Mouse (Mus musculus): ENCODE data around the gene Tmem202. TPM values are rescaled to one million over a fixed set of nuclear protein-coding genes. Genes with fewer than 3 reads are reported as not detected.

The Tmem202 gene
- polyA plus RNA-seq, 1 experiment: not detected

DNA sequence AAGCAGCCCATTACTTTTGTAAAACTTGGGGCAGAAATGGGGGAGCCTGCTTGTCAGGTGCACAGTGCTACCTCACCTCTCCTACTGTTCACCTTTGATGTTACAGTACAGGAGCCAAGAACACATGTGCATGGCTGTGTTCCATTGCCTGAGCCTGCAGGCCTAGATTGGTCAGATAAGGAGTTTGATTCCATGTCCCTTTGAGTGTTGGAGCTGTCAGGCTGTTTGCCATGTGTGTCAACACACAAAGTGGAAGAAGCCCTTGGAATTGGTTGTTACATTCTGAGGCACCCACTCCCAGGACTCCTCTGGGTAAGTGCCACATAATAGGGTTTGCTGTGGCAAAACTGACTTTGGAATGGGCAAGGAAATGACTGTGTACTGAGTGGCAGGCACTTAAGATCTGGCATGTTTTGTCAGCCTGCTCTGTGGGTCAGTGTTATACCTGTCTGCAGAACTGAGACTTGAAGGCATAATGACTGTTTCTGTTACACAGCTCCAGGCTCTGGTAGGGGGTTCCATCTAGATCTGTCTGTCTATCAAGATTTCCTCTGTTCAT lies 3.2 kb upstream of the Tmem202 start:
- peaks cover 16% of the 10 kb centered on the region for H3K4me1 ChIP-seq (ENCODE audit: control insufficient read depth)
- TF ChIP-seq TAL1 (IDR thresholded peaks at IDR 0.05; ENCODE audit: low read length): no peak
- TF ChIP-seq GATA1 (IDR thresholded peaks at IDR 0.05; ENCODE audit: low read length): no peak; the same call in 1 of the 2 replicates
- H3K27me3 ChIP-seq (ENCODE audit: control insufficient read depth): peaks cover 25% of the 10 kb centered on the region
- H3K36me3 ChIP-seq (ENCODE audit: control insufficient read depth): no peaks in the 10 kb centered on the region
- H3K9me3 ChIP-seq (ENCODE audit: control insufficient read depth, low read length): no peaks in the 10 kb centered on the region
- no peak overlapping the region for H3K4me3 ChIP-seq (replicated peaks)

DNA sequence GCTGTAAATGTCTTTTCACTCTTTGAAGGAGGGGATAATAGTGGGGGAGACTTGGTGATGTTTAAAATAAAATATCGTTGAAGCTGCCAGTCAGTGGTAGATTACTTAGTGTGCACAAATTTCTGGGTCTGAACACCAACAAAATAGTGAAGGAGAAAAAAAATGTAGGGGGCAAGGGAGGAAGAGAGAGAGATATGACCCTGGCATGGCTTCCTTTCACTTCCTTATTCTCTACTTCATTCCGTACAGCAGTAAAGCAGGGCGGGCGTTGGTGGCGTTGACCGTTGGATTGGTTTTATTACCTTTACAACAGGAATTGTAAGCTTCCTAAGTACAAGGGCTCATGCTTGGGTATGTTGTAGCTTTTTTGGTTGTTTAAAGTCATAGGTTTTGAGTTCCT lies 2.0 kb upstream of the Tmem202 start:
- TF ChIP-seq TAL1 (IDR thresholded peaks at IDR 0.05; ENCODE audit: low read length): no peak
- TF ChIP-seq GATA1 (IDR thresholded peaks at IDR 0.05; ENCODE audit: low read length): no peak
- Histone ChIP-seq H3K4me3 (replicated peaks) (no peak overlapping the region), H3K36me3 (ENCODE audit: control insufficient read depth) (no peaks in the 10 kb centered on the region), H3K4me1 (ENCODE audit: control insufficient read depth) (peaks cover 16% of the 10 kb centered on the region), H3K27me3 (ENCODE audit: control insufficient read depth) (peaks cover 30% of the 10 kb centered on the region), H3K9me3 (ENCODE audit: control insufficient read depth, low read length) (no peaks in the 10 kb centered on the region)

DNA sequence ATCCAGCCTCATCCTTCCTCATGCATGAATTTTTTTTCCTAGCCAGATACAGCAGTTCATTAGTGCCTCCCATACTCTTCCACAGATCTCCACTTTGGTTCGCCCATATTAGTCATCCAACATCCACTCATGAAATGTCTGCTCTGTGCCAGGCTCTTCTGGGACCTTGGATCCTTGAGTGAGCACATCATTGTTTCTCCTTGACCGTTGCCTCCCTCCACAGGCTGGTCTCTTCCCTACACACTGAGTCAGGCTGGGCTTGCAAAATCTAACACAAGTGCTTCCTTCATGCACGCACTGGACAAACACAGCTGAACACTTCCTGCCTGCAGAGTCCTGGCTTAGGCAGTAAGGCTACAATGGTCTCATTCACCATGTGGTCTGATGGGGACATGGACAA lies 2.0 kb downstream of the Tmem202 start:
- no peak overlapping the region for H3K4me3 ChIP-seq (replicated peaks)
- no peaks in the 10 kb centered on the region for H3K9me3 ChIP-seq (ENCODE audit: control insufficient read depth, low read length)
- H3K27me3 ChIP-seq (ENCODE audit: control insufficient read depth): peaks cover 30% of the 10 kb centered on the region
- H3K4me1 ChIP-seq (ENCODE audit: control insufficient read depth): peaks cover 16% of the 10 kb centered on the region
- no peaks in the 10 kb centered on the region for H3K36me3 ChIP-seq (ENCODE audit: control insufficient read depth)
- TF ChIP-seq GATA1 (IDR thresholded peaks at IDR 0.05; ENCODE audit: low read length) (no peak), TAL1 (IDR thresholded peaks at IDR 0.05; ENCODE audit: low read length) (no peak)

DNA sequence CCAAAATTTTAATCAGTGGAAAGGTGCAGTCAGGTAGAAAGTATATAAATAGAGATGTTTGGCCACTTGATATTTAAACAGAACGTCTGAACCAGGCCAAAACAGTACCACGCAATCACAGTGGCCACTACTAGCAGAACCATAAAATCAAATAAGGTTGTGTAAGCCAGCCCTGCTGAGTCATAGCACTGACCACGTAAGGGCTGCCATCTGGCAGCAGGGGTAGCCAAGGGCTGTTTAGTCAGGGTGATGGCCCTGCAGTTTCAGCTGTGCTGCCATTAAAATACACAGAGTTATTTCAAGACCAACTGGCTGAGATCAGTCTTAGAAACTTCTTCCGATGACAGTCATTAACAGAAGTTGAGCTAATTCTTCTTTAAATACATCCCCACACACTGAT lies 5.8 kb downstream of the Tmem202 start:
- Histone ChIP-seq H3K36me3 (ENCODE audit: control insufficient read depth) (no peaks in the 10 kb centered on the region), H3K4me1 (ENCODE audit: control insufficient read depth) (no peaks in the 10 kb centered on the region), H3K27me3 (ENCODE audit: control insufficient read depth) (peaks cover 11% of the 10 kb centered on the region), H3K9me3 (ENCODE audit: control insufficient read depth, low read length) (no peaks in the 10 kb centered on the region), H3K4me3 (replicated peaks) (no peak overlapping the region)
- TF ChIP-seq GATA1 (IDR thresholded peaks at IDR 0.05; ENCODE audit: low read length): no peak

DNA sequence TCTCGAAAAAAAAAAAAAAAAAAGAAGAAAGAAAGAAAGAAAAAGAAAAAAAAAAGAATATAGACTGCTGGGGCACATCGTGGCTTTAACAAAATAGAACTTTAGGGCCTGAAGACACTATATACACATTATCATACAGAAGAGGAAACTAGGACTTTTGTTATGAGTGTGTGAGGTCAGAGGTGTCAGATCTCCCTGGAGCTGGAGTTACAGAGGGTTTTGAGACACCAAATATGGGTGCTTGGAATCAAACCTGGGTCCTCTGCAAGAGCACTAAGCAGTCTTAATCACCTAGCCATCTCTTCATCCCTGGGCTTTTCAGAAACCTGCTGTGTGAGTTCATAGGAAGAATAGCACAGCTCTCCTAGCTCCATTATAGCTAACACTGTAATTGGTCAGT lies 6.2 kb downstream of the Tmem202 start:
- Histone ChIP-seq H3K27me3 (ENCODE audit: control insufficient read depth) (peaks cover 9% of the 10 kb centered on the region), H3K36me3 (ENCODE audit: control insufficient read depth) (no peaks in the 10 kb centered on the region), H3K9me3 (ENCODE audit: control insufficient read depth, low read length) (no peaks in the 10 kb centered on the region), H3K4me1 (ENCODE audit: control insufficient read depth) (no peaks in the 10 kb centered on the region), H3K4me3 (replicated peaks) (no peak overlapping the region)
- TF ChIP-seq GATA1 (IDR thresholded peaks at IDR 0.05; ENCODE audit: low read length) (no peak), TAL1 (IDR thresholded peaks at IDR 0.05; ENCODE audit: low read length) (no peak)

DNA sequence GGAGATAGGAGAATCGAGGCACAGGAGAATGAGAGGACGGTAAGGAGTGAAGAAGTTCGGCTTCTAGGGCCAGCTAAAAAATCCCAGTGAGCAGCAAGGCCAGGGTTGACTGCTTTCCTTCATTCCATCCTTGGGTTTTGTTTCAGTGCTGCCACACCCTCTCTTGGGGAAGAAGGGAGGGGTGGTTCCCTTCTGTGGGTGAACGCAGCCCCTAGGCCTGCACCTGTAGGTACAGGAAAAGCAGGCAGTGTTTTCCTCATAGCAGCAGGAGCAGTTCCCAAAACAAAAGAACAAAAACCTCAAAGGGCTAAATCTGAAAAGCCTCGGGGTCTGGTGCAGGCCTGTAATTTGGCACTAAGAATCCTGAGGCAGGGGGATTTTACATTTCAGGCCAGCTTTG lies 8.0 kb downstream of the Tmem202 start:
- no peak overlapping the region for H3K4me3 ChIP-seq (replicated peaks)
- H3K36me3 ChIP-seq (ENCODE audit: control insufficient read depth): no peaks in the 10 kb centered on the region
- peaks cover 2% of the 10 kb centered on the region; the same call in 1 of the 2 replicates for H3K4me1 ChIP-seq (ENCODE audit: control insufficient read depth)
- TF ChIP-seq GATA1 (IDR thresholded peaks at IDR 0.05; ENCODE audit: low read length): no peak
- no peak for TF ChIP-seq TAL1 (IDR thresholded peaks at IDR 0.05; ENCODE audit: low read length)
- no peaks in the 10 kb centered on the region for H3K9me3 ChIP-seq (ENCODE audit: control insufficient read depth, low read length)
- no peaks in the 10 kb centered on the region; the same call in none of the 2 replicates for H3K27me3 ChIP-seq (ENCODE audit: control insufficient read depth)

DNA sequence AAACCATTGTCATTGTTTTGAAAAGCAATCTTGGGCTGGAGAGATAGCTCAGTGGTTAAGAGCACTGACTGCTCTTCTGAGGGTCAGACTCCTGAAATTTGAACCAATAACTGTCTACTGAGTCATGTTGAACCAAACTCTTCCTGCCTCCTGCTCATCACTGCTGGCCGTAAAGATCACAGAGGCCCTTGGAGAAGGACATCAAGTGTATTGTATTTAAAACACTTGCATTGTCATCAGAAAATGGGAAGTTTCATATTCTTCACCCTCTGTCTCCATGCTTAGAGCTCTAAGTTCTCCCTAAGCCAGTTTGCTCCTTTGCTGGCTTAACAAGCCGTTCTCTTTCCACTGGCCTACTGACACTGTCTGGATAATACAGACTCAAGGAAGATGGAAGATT lies 11.4 kb downstream of the Tmem202 start:
- no peaks in the 10 kb centered on the region; the same call in 1 of the 2 replicates for H3K27me3 ChIP-seq (ENCODE audit: control insufficient read depth)
- H3K9me3 ChIP-seq (ENCODE audit: control insufficient read depth, low read length): no peaks in the 10 kb centered on the region
- H3K4me1 ChIP-seq (ENCODE audit: control insufficient read depth): peaks cover 2% of the 10 kb centered on the region; the same call in 1 of the 2 replicates
- no peaks in the 10 kb centered on the region for H3K36me3 ChIP-seq (ENCODE audit: control insufficient read depth)
- TF ChIP-seq TAL1 (IDR thresholded peaks at IDR 0.05; ENCODE audit: low read length): no peak
- no peak overlapping the region for H3K4me3 ChIP-seq (replicated peaks)

DNA sequence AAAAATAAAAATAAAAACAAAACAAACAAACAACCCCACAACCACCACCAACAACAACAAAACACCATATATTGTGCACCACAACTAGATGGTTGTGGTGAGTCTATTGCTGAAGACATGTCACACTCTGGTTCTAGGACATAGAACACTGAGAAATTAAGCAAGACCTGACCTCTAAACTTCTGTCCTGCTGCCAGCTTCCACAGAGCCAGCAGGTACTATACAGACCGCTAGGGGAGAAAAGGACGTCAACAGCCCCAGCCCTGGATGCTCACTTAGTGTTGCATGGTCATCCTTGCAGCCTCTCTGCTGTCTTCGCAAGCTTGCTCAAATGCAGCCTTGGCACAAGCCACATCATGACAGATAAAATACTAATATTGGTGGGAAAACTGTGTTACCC lies 12.1 kb downstream of the Tmem202 start:
- Histone ChIP-seq H3K4me1 (ENCODE audit: control insufficient read depth) (peaks cover 7% of the 10 kb centered on the region), H3K27me3 (ENCODE audit: control insufficient read depth) (no peaks in the 10 kb centered on the region; the same call in 1 of the 2 replicates), H3K36me3 (ENCODE audit: control insufficient read depth) (no peaks in the 10 kb centered on the region), H3K4me3 (replicated peaks) (no peak overlapping the region), H3K9me3 (ENCODE audit: control insufficient read depth, low read length) (no peaks in the 10 kb centered on the region)
- no peak for TF ChIP-seq GATA1 (IDR thresholded peaks at IDR 0.05; ENCODE audit: low read length)
- no peak for TF ChIP-seq TAL1 (IDR thresholded peaks at IDR 0.05; ENCODE audit: low read length)

DNA sequence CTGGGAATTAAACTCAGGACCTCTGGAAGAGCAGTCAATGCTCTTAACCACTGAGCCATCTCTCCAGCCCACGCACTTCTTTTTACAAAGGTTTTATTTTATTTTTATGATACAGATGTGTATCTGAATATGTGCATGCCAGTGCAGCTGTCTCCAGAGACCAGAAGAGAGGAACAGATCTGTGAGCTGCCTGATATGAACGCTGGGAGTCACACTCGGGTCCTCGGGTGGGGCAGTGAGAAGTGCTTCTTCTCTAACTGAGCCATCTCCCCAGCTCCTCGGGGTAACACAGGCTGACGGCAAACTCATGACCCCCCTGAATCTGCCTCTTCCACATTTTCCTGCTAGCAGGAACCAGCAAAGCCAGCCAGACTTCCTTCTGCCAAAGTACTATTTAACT lies 12.9 kb downstream of the Tmem202 start:
- Histone ChIP-seq H3K9me3 (ENCODE audit: control insufficient read depth, low read length) (no peaks in the 10 kb centered on the region), H3K4me1 (ENCODE audit: control insufficient read depth) (peaks cover 7% of the 10 kb centered on the region), H3K36me3 (ENCODE audit: control insufficient read depth) (no peaks in the 10 kb centered on the region), H3K27me3 (ENCODE audit: control insufficient read depth) (no peaks in the 10 kb centered on the region; the same call in 1 of the 2 replicates), H3K4me3 (replicated peaks) (no peak overlapping the region)
- TF ChIP-seq TAL1 (IDR thresholded peaks at IDR 0.05; ENCODE audit: low read length): no peak
- no peak for TF ChIP-seq GATA1 (IDR thresholded peaks at IDR 0.05; ENCODE audit: low read length)

DNA sequence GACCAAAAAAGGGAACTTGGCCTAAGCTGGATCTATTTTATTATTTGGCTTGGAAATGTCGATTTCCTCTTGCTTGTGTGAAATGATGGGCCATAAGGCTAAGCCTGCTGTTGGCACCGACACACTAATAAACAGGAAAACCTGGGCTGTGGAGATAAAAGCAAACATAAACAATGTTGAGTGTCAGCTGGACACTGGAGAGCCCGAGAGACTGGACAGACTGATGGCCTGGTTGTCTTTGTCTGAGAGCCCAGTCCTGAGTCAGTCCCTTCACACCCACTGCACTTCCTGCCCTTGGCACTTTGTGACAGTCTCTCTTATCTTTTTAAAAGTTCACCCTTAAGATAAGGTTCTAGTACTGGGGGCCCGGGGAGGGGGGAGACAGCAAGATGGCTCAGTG lies 16.7 kb downstream of the Tmem202 start:
- Histone ChIP-seq H3K4me3 (replicated peaks) (no peak overlapping the region), H3K9me3 (ENCODE audit: control insufficient read depth, low read length) (no peaks in the 10 kb centered on the region), H3K27me3 (ENCODE audit: control insufficient read depth) (no peaks in the 10 kb centered on the region; the same call in 1 of the 2 replicates), H3K36me3 (ENCODE audit: control insufficient read depth) (no peaks in the 10 kb centered on the region), H3K4me1 (ENCODE audit: control insufficient read depth) (peaks cover 7% of the 10 kb centered on the region)
- no peak for TF ChIP-seq TAL1 (IDR thresholded peaks at IDR 0.05; ENCODE audit: low read length)
- TF ChIP-seq GATA1 (IDR thresholded peaks at IDR 0.05; ENCODE audit: low read length): no peak
